Mouse (Mus musculus): Measurements from ENCODE around the gene Stac2. TPM values are rescaled to one million over a fixed set of nuclear protein-coding genes. Genes with fewer than 3 reads are reported as not detected.

Gene Stac2
- polyA plus RNA-seq, 1 experiment from 2014 or later: 7.9 TPM

GRCm38 (mm10) chr11:98021118-98021517 lies 32.1 kb downstream of the Stac2 start:
- Histone ChIP-seq H3K27me3 (replicated peaks; ENCODE audit: control insufficient read depth, insufficient read depth, low read length) (no peaks in the 10 kb centered on the region), H3K4me2 (ENCODE audit: low read length) (peak overlapping the region; percentile 90), H3K9me3 (ENCODE audit: control insufficient read depth, low read length) (no peaks in the 10 kb centered on the region), H3K4me3 (ENCODE audit: low read length) (peak overlapping the region; percentile 95), H3K9ac (ENCODE audit: low read depth, low read length) (peak overlapping the region; percentile 98), H3K36me3 (ENCODE audit: control insufficient read depth, insufficient read depth, low read length) (peaks cover 19% of the 10 kb centered on the region), H3K27ac (ENCODE audit: low read depth, low read length) (peak overlapping the region; percentile 95), H3K4me1 (ENCODE audit: control insufficient read depth, insufficient read depth, low read depth, low read length) (peaks cover 43% of the 10 kb centered on the region)
- 31% methylated on average over 2 of the region's 2 CpGs for WGBS
- no peak for ATAC-seq

- H3K9ac ChIP-seq (ENCODE audit: low read depth, low read length): peak overlapping the region; percentile 98
- no peak for ATAC-seq
- H3K4me1 ChIP-seq (ENCODE audit: control insufficient read depth, insufficient read depth, low read depth, low read length): peaks cover 39% of the 10 kb centered on the region
- no peaks in the 10 kb centered on the region for H3K9me3 ChIP-seq (ENCODE audit: control insufficient read depth, low read length)
- peak overlapping the region; percentile 95 for H3K4me3 ChIP-seq (ENCODE audit: low read length)
- no peaks in the 10 kb centered on the region for H3K27me3 ChIP-seq (replicated peaks; ENCODE audit: control insufficient read depth, insufficient read depth, low read length)
- WGBS: 40% methylated on average over 1 of the region's 1 CpGs
- H3K36me3 ChIP-seq (ENCODE audit: control insufficient read depth, insufficient read depth, low read length): peaks cover 22% of the 10 kb centered on the region
- H3K4me2 ChIP-seq (ENCODE audit: low read length): peak overlapping the region; percentile 90
- H3K27ac ChIP-seq (ENCODE audit: low read depth, low read length): no peak overlapping the region
These were observed 32.6 kb downstream of the Stac2 start for GRCm38 (mm10) chr11:98020710-98021109.

DNA sequence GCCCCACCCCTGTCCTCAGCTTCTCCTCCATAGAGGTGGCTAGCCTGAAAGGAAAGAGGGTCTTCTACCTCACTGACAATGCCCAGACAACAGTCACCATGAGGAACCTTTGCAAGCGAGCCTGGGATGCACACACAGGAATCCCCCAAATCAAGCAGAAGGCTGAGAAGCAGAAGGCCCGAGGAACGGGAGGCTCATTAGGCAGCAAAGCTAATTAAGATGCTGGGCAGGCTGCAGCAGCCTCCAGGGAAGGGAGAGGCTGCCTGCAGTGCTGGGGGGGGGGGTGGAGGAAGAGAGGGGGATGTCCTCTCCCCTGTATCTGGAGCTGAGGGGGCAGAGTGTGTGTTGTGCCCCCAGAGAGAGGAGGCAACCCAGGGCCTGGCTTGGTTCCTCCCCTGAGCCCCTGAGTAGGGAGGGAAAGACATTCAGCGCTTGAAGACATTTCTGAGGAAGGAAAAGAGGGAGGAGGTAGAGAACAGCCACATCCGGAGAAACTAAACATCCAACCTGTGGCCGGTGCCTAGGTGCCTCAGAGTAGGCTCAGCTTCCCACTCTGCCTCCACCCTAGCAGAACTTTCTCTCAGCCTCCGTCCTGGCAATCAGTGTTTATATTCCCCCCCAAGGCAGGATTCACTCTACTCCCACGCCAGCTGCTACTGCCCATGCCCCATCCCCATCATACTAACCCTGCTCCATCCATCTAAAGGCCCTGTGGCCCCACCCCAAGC lies 33.2 kb downstream of the Stac2 start:
- peak overlapping the region; percentile 55 for H3K9ac ChIP-seq (ENCODE audit: low read depth, low read length)
- no peaks in the 10 kb centered on the region for H3K9me3 ChIP-seq (ENCODE audit: control insufficient read depth, low read length)
- no peak for ATAC-seq
- WGBS: 18% methylated on average over 8 of the region's 8 CpGs
- H3K4me2 ChIP-seq (ENCODE audit: low read length): peak overlapping the region; percentile 90
- H3K27ac ChIP-seq (ENCODE audit: low read depth, low read length): peak overlapping the region; percentile 59
- H3K27me3 ChIP-seq (replicated peaks; ENCODE audit: control insufficient read depth, insufficient read depth, low read length): no peaks in the 10 kb centered on the region
- peaks cover 37% of the 10 kb centered on the region for H3K4me1 ChIP-seq (ENCODE audit: control insufficient read depth, insufficient read depth, low read depth, low read length)
- peak overlapping the region; percentile 21 for H3K4me3 ChIP-seq (ENCODE audit: low read length)
- peaks cover 23% of the 10 kb centered on the region for H3K36me3 ChIP-seq (ENCODE audit: control insufficient read depth, insufficient read depth, low read length)

DNA sequence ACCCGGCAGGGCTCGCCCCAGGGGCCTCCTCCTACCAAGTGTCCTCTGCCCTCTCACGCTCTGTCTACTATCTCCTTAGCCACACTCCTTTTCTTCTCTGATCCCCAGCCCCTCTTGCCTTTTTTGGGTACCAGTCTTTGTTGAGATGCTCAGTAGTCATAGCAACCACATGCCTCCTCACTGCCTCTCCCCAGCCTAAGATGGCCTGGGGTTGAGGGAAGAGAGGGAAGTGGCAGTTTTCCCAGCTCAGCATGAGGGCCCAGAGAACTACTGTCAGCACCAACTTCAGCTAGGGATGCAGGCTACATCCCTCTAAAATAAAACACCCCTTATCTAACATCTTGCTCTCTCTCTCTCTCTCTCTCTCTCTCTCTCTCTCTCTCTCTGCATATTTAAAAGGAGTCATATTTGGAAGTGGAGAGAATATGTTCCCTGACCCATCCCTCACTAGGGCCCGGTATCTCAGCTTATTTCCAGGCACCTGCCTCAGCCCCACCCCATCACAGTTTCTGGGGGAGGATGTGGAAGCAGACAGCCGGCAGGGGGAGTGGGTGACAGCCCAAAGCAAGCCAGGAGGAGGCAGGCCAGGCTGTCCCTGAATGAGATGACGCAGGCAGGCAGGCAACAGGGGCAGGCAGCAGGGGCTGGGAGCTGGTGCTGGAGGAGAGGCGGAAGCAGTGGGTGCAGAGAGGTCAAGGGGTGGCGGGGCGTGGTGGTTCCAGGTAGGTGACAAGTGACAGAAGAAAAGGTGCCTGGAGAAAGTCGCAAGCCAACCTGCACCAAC lies 34.2 kb downstream of the Stac2 start:
- Histone ChIP-seq H3K36me3 (ENCODE audit: control insufficient read depth, insufficient read depth, low read length) (peaks cover 29% of the 10 kb centered on the region), H3K27ac (ENCODE audit: low read depth, low read length) (no peak overlapping the region), H3K4me1 (ENCODE audit: control insufficient read depth, insufficient read depth, low read depth, low read length) (peaks cover 37% of the 10 kb centered on the region), H3K4me2 (ENCODE audit: low read length) (peak overlapping the region; percentile 7; the same call in 1 of the 2 replicates), H3K27me3 (replicated peaks; ENCODE audit: control insufficient read depth, insufficient read depth, low read length) (no peaks in the 10 kb centered on the region), H3K4me3 (ENCODE audit: low read length) (no peak overlapping the region), H3K9ac (ENCODE audit: low read depth, low read length) (peak overlapping the region; percentile 55), H3K9me3 (ENCODE audit: control insufficient read depth, low read length) (no peaks in the 10 kb centered on the region)
- WGBS: 27% methylated on average over 10 of the region's 10 CpGs
- no peak for ATAC-seq

GRCm38 (mm10) chr11:98018222-98018621 lies 35.0 kb downstream of the Stac2 start:
- H3K9me3 ChIP-seq (ENCODE audit: control insufficient read depth, low read length): no peaks in the 10 kb centered on the region
- 68% methylated on average over 6 of the region's 6 CpGs for WGBS
- H3K36me3 ChIP-seq (ENCODE audit: control insufficient read depth, insufficient read depth, low read length): peaks cover 33% of the 10 kb centered on the region
- H3K4me2 ChIP-seq (ENCODE audit: low read length): no peak overlapping the region
- no peak overlapping the region for H3K27ac ChIP-seq (ENCODE audit: low read depth, low read length)
- no peaks in the 10 kb centered on the region for H3K27me3 ChIP-seq (replicated peaks; ENCODE audit: control insufficient read depth, insufficient read depth, low read length)
- ATAC-seq: no peak
- H3K4me1 ChIP-seq (ENCODE audit: control insufficient read depth, insufficient read depth, low read depth, low read length): peaks cover 34% of the 10 kb centered on the region
- no peak overlapping the region for H3K9ac ChIP-seq (ENCODE audit: low read depth, low read length)
- H3K4me3 ChIP-seq (ENCODE audit: low read length): no peak overlapping the region

DNA sequence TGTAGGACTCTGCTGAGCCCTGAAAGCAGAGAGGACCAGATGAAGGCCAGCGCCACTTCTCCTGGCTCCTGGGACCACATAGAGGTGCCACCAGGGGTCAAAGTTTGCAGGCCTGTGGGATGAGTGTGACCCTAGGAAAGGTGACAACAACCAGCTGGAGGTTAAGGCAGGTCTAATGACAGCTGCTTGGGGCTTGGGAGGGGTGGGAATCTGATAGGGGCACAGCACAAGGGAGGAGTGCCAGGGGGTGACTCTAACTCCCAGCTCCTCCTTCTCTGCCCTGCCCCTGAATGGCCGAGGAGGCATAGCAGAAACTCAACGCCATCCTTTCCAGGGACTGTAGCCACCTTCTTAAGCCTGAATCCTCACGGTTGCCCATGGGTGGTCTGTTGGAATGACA lies 36.4 kb downstream of the Stac2 start:
- Histone ChIP-seq H3K9me3 (ENCODE audit: control insufficient read depth, low read length) (no peaks in the 10 kb centered on the region), H3K4me2 (ENCODE audit: low read length) (no peak overlapping the region), H3K36me3 (ENCODE audit: control insufficient read depth, insufficient read depth, low read length) (peaks cover 35% of the 10 kb centered on the region), H3K4me1 (ENCODE audit: control insufficient read depth, insufficient read depth, low read depth, low read length) (peaks cover 30% of the 10 kb centered on the region), H3K27ac (ENCODE audit: low read depth, low read length) (no peak overlapping the region), H3K4me3 (ENCODE audit: low read length) (no peak overlapping the region), H3K9ac (ENCODE audit: low read depth, low read length) (no peak overlapping the region), H3K27me3 (replicated peaks; ENCODE audit: control insufficient read depth, insufficient read depth, low read length) (no peaks in the 10 kb centered on the region)
- 78% methylated on average over 4 of the region's 4 CpGs for WGBS
- no peak for ATAC-seq

DNA sequence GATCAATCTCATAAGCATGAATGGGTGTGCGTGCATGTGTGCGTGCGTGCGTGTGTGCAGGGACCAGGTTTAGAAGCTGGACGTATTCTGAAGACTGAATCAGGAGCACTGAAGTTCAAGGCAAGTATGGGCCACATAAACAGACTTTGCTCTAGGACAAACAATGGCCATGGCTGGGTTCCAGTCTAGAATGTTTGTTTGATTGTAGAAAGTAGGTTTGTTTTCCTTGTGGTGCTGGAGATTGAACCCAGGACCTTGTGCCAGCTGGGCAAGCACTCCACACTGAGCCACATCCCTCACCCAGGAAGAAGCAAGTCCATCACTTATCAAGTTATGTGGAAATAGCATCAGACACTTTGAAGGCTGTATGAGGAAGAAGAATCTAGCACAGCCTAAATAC lies 37.1 kb downstream of the Stac2 start:
- Histone ChIP-seq H3K9ac (ENCODE audit: low read depth, low read length) (no peak overlapping the region), H3K4me2 (ENCODE audit: low read length) (no peak overlapping the region), H3K36me3 (ENCODE audit: control insufficient read depth, insufficient read depth, low read length) (peaks cover 37% of the 10 kb centered on the region), H3K4me1 (ENCODE audit: control insufficient read depth, insufficient read depth, low read depth, low read length) (peaks cover 26% of the 10 kb centered on the region), H3K27ac (ENCODE audit: low read depth, low read length) (no peak overlapping the region), H3K9me3 (ENCODE audit: control insufficient read depth, low read length) (no peaks in the 10 kb centered on the region), H3K4me3 (ENCODE audit: low read length) (no peak overlapping the region), H3K27me3 (replicated peaks; ENCODE audit: control insufficient read depth, insufficient read depth, low read length) (no peaks in the 10 kb centered on the region)
- ATAC-seq: no peak
- 93% methylated on average over 5 of the region's 5 CpGs for WGBS

- ATAC-seq: no peak
- no peak overlapping the region for H3K4me2 ChIP-seq (ENCODE audit: low read length)
- 85% methylated on average over 10 of the region's 10 CpGs for WGBS
- no peaks in the 10 kb centered on the region for H3K4me1 ChIP-seq (ENCODE audit: control insufficient read depth, insufficient read depth, low read depth, low read length)
- H3K36me3 ChIP-seq (ENCODE audit: control insufficient read depth, insufficient read depth, low read length): peaks cover 57% of the 10 kb centered on the region
- no peak overlapping the region for H3K9ac ChIP-seq (ENCODE audit: low read depth, low read length)
- H3K27ac ChIP-seq (ENCODE audit: low read depth, low read length): no peak overlapping the region
- no peaks in the 10 kb centered on the region for H3K27me3 ChIP-seq (replicated peaks; ENCODE audit: control insufficient read depth, insufficient read depth, low read length)
- H3K9me3 ChIP-seq (ENCODE audit: control insufficient read depth, low read length): no peaks in the 10 kb centered on the region
- no peak overlapping the region for H3K4me3 ChIP-seq (ENCODE audit: low read length)
These were observed 40.4 kb downstream of the Stac2 start for GRCm38 (mm10) chr11:98012831-98013230.

DNA sequence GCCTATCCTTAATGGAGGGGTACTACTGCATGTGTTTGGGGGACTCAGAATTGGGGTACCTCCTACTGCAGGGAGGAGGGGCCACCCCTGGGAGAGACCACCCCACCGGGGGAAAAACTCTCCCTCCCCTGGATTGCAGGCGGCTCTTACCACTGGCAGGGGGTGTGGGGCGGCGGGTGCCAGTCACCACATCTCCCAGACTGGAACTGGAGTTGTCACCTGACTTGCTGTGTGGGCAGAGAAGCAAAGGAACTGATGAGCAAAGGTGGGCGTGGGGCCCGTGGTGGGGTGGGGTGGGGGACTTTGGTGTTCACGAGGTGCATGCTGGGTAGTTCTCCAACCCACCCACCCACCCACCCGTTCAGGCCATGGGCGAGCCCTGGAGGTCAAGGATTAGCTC lies 41.5 kb downstream of the Stac2 start:
- Histone ChIP-seq H3K27me3 (replicated peaks; ENCODE audit: control insufficient read depth, insufficient read depth, low read length) (no peaks in the 10 kb centered on the region), H3K4me3 (ENCODE audit: low read length) (no peak overlapping the region), H3K9me3 (ENCODE audit: control insufficient read depth, low read length) (no peaks in the 10 kb centered on the region), H3K4me2 (ENCODE audit: low read length) (no peak overlapping the region), H3K9ac (ENCODE audit: low read depth, low read length) (no peak overlapping the region), H3K27ac (ENCODE audit: low read depth, low read length) (no peak overlapping the region), H3K36me3 (ENCODE audit: control insufficient read depth, insufficient read depth, low read length) (peaks cover 50% of the 10 kb centered on the region), H3K4me1 (ENCODE audit: control insufficient read depth, insufficient read depth, low read depth, low read length) (no peaks in the 10 kb centered on the region)
- 68% methylated on average over 9 of the region's 9 CpGs for WGBS
- no peak for ATAC-seq

Measured in hindbrain, embryonic 16.5 days (tissue).